Mouse (Mus musculus): ENCODE results near the gene Thtpa. TPM values are rescaled to one million over a fixed set of nuclear protein-coding genes. Genes with fewer than 3 reads are reported as not detected.

Gene Thtpa
- polyA plus RNA-seq, 1 experiment from 2014 or later, result 30.4 TPM

- Histone ChIP-seq H3K27me3 (ENCODE audit: control insufficient read depth, insufficient read depth, low read length) (no peaks in the 10 kb centered on the region), H3K36me3 (replicated peaks; ENCODE audit: control insufficient read depth, insufficient read depth) (peaks cover 46% of the 10 kb centered on the region), H3K9ac (no peak overlapping the region), H3K4me2 (replicated peaks) (no peak overlapping the region), H3K27ac (no peak overlapping the region; the same call in 1 of the 2 replicates), H3K9me3 (ENCODE audit: control insufficient read depth, low read length) (no peaks in the 10 kb centered on the region), H3K4me1 (replicated peaks; ENCODE audit: control insufficient read depth, insufficient read depth, low read length) (peaks cover 37% of the 10 kb centered on the region), H3K4me3 (replicated peaks; ENCODE audit: low read length) (no peak overlapping the region)
- WGBS, result 44% methylated on average over 6 of the region's 6 CpGs
- ATAC-seq (ENCODE audit: low FRiP score) (no peak), DNase-seq (ENCODE audit: low spot score) (no peak)
These were observed 18.4 kb upstream of the Thtpa start for GRCm38 (mm10) chr14:55076224-55076623.

DNA sequence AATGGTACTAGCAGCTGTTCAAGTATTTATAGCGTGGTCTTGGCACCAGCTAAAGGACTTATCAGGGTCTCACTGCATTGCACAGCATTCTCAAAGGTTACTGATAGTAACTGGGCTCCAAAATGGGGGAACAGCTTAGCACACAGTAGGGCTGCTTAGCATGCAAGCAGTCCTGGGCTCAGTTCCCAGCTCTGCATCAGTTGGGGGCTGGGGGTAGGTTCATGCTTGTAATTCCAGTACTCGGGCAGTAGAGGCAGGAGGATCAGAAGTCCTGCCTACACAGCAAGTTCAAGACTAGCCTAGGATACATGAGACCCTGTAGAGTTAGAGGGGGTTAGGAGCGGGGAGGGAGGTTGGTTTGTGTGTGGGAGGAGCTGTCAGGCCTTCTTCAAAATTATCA, 17.6 kb upstream of the Thtpa start:
- DNase-seq (ENCODE audit: low spot score), result no peak
- 68% methylated on average over 3 of the region's 3 CpGs for WGBS
- Histone ChIP-seq H3K36me3 (replicated peaks; ENCODE audit: control insufficient read depth, insufficient read depth) (peaks cover 41% of the 10 kb centered on the region), H3K27me3 (ENCODE audit: control insufficient read depth, insufficient read depth, low read length) (no peaks in the 10 kb centered on the region), H3K9ac (peak overlapping the region; percentile 47; the same call in 1 of the 2 replicates), H3K4me1 (replicated peaks; ENCODE audit: control insufficient read depth, insufficient read depth, low read length) (peaks cover 37% of the 10 kb centered on the region), H3K4me3 (replicated peaks; ENCODE audit: low read length) (no peak overlapping the region), H3K9me3 (ENCODE audit: control insufficient read depth, low read length) (no peaks in the 10 kb centered on the region), H3K4me2 (replicated peaks) (no peak overlapping the region), H3K27ac (no peak overlapping the region)
- ATAC-seq (ENCODE audit: low FRiP score), result no peak

DNA sequence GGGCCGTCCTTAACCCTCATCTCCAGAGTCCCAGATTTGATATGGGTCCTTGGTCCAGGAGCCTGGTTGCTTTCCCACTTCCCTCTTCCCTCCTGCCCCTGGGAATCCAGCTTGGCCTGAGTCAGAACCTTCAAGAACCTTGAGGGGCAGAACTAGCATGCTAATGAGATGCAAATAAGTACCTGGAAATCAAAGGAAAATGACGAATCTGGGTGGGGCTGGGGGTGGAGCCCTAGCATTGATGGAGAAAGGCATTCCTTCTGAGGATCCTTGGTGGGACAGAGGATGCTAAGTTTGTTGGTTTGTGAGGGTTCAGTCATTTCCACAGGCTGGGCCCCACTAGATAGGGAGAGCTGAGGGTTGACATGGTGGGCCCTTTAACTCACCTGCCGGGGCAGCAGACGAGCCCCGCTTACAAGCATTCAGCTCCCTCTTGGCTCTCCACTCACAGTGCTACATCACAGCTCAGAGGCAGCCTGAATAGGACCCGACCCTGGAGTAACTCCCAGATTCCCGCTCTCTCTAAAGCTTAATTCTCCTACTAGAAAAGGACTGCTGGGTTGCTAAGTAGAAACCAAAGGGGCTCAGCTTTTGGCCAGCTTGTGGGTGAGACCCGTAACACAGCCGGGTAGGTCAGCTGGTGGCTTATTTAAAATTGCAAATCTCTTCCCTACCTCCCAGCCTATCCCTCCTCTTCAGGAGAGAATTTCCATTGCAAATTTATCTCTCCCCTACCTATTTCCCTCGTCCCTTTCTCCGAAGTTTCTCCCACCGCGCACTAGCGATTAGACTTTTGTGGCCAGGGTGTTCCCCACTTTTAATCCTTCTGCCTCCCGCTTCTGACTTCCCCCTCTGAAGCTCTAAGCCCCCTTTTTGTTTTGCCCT, 16.9 kb upstream of the Thtpa start:
- Histone ChIP-seq H3K27ac (peak overlapping the region; percentile 84), H3K4me1 (replicated peaks; ENCODE audit: control insufficient read depth, insufficient read depth, low read length) (peaks cover 37% of the 10 kb centered on the region), H3K9me3 (ENCODE audit: control insufficient read depth, low read length) (no peaks in the 10 kb centered on the region), H3K9ac (peak overlapping the region; percentile 47), H3K4me3 (replicated peaks; ENCODE audit: low read length) (no peak overlapping the region), H3K36me3 (replicated peaks; ENCODE audit: control insufficient read depth, insufficient read depth) (peaks cover 41% of the 10 kb centered on the region), H3K4me2 (replicated peaks) (peak overlapping the region; percentile 34), H3K27me3 (ENCODE audit: control insufficient read depth, insufficient read depth, low read length) (no peaks in the 10 kb centered on the region)
- 10% methylated on average over 15 of the region's 15 CpGs for WGBS
- DNase-seq (ENCODE audit: low spot score) (peak; percentile 52), ATAC-seq (ENCODE audit: low FRiP score) (peak; percentile 29)

- Histone ChIP-seq H3K4me1 (replicated peaks; ENCODE audit: control insufficient read depth, insufficient read depth, low read length) (peaks cover 37% of the 10 kb centered on the region), H3K27ac (peak overlapping the region; percentile 84), H3K9me3 (ENCODE audit: control insufficient read depth, low read length) (no peaks in the 10 kb centered on the region), H3K4me3 (replicated peaks; ENCODE audit: low read length) (no peak overlapping the region), H3K36me3 (replicated peaks; ENCODE audit: control insufficient read depth, insufficient read depth) (peaks cover 39% of the 10 kb centered on the region), H3K4me2 (replicated peaks) (peak overlapping the region; percentile 34), H3K27me3 (ENCODE audit: control insufficient read depth, insufficient read depth, low read length) (no peaks in the 10 kb centered on the region), H3K9ac (peak overlapping the region; percentile 47)
- under 1% methylated on average over 23 of the region's 23 CpGs for WGBS
- DNase-seq (ENCODE audit: low spot score) (no peak), ATAC-seq (ENCODE audit: low FRiP score) (peak; percentile 56)
These were observed 16.1 kb upstream of the Thtpa start for GRCm38 (mm10) chr14:55078366-55078989.

DNA sequence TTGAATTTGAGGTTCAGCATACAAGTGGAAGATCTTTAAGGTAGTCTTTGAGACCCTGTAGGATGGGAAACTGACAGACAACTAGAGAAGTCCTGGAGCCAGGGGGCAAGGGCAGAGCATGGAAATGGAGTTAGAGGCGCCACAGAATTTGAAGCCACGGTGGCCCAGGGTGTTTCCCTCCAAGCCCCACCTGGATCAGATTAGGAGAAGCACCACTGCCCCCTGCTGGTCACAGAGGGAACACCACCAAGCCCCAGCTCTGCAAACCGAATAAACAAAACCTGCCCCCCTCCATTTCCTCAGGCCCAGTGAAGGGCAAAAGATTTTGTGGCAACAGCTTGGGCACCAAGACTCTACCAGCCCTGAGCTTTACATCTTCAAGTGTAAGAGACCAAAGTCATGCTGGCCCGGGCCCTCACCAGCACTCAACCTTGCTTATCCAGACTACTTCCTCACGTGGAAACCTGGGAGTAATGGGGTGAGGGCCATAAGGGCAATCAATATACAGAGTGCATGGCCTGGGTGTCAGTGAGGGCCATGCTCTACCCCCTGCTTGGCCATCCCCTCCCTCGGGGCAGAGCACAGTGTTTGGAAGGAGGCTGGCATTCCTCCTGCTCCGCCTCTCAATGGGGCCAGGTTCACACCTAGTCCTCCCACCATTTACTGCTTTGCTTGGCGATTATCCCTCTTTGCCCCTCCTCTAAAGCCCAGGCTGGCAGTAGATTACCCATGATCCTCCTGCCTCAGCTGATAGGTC, 15.2 kb upstream of the Thtpa start:
- Histone ChIP-seq H3K27me3 (ENCODE audit: control insufficient read depth, insufficient read depth, low read length) (no peaks in the 10 kb centered on the region), H3K4me1 (replicated peaks; ENCODE audit: control insufficient read depth, insufficient read depth, low read length) (peaks cover 37% of the 10 kb centered on the region), H3K27ac (peak overlapping the region; percentile 84), H3K36me3 (replicated peaks; ENCODE audit: control insufficient read depth, insufficient read depth) (peaks cover 37% of the 10 kb centered on the region; the same call in 1 of the 2 replicates), H3K9me3 (ENCODE audit: control insufficient read depth, low read length) (no peaks in the 10 kb centered on the region), H3K4me2 (replicated peaks) (peak overlapping the region; percentile 34), H3K4me3 (replicated peaks; ENCODE audit: low read length) (no peak overlapping the region), H3K9ac (peak overlapping the region; percentile 47)
- ATAC-seq (ENCODE audit: low FRiP score), result peak; percentile 18
- 23% methylated on average over 8 of the region's 8 CpGs for WGBS
- peak; percentile 86 for DNase-seq (ENCODE audit: low spot score)

DNA sequence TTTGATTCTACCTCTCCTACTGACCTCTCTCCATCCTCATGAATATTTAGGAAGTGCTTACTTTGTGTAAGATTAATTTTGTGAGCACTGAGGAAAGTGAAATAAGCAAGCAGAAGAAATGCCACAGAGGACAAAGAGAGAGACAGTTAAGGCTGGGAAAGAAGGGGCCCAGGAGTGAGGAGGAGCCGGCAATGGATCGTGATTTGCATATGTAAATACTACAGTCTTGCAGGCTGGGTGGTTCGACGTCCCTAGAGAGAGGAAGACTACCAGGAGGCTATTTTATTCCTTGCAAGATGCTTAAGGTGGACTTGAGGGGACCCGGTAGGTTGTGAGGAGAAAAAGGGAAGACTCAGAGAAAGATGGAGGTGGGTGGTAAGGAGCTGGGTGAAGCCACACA, 13.5 kb upstream of the Thtpa start:
- Histone ChIP-seq H3K4me1 (replicated peaks; ENCODE audit: control insufficient read depth, insufficient read depth, low read length) (peaks cover 47% of the 10 kb centered on the region), H3K36me3 (replicated peaks; ENCODE audit: control insufficient read depth, insufficient read depth) (peaks cover 20% of the 10 kb centered on the region; the same call in 1 of the 2 replicates), H3K27ac (peak overlapping the region; percentile 51; the same call in 1 of the 2 replicates), H3K4me3 (replicated peaks; ENCODE audit: low read length) (no peak overlapping the region), H3K4me2 (replicated peaks) (no peak overlapping the region), H3K9me3 (ENCODE audit: control insufficient read depth, low read length) (no peaks in the 10 kb centered on the region), H3K9ac (no peak overlapping the region), H3K27me3 (ENCODE audit: control insufficient read depth, insufficient read depth, low read length) (no peaks in the 10 kb centered on the region)
- no peak for DNase-seq (ENCODE audit: low spot score)
- 28% methylated on average over 5 of the region's 5 CpGs for WGBS
- no peak for ATAC-seq (ENCODE audit: low FRiP score)

DNA sequence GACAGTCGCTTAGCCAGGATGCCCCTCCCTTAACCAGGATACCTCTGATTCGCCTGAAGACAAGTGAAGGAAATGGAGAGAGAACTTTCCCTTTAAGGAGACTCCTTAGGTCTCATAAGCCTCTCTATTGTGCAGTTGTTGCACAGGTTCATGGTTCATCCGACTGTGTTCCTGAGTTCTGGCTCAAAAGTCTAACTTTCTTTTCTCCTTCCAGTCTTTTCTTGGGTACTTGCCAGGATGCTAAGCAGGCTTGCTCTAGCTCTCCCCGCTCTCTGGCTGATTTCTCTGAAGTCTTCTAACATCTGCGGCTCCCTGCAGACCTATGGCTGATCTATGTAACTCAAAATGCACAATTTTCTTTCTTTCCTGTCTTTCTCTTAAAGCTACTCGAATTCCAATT, 11.1 kb upstream of the Thtpa start:
- H3K4me2 ChIP-seq (replicated peaks), result no peak overlapping the region
- no peaks in the 10 kb centered on the region for H3K27me3 ChIP-seq (ENCODE audit: control insufficient read depth, insufficient read depth, low read length)
- DNase-seq (ENCODE audit: low spot score) (no peak), ATAC-seq (ENCODE audit: low FRiP score) (no peak)
- no peak overlapping the region for H3K4me3 ChIP-seq (replicated peaks; ENCODE audit: low read length)
- WGBS, result 78% methylated on average over 6 of the region's 6 CpGs
- H3K4me1 ChIP-seq (replicated peaks; ENCODE audit: control insufficient read depth, insufficient read depth, low read length), result peaks cover 46% of the 10 kb centered on the region
- no peak overlapping the region for H3K27ac ChIP-seq
- no peaks in the 10 kb centered on the region for H3K9me3 ChIP-seq (ENCODE audit: control insufficient read depth, low read length)
- H3K36me3 ChIP-seq (replicated peaks; ENCODE audit: control insufficient read depth, insufficient read depth), result peaks cover 20% of the 10 kb centered on the region; the same call in 1 of the 2 replicates
- H3K9ac ChIP-seq, result no peak overlapping the region

- Histone ChIP-seq H3K9ac (no peak overlapping the region), H3K27me3 (ENCODE audit: control insufficient read depth, insufficient read depth, low read length) (no peaks in the 10 kb centered on the region), H3K27ac (0 out of 2 replicates have a peak overlapping the region, but pooled peaks have one; percentile 29), H3K4me1 (replicated peaks; ENCODE audit: control insufficient read depth, insufficient read depth, low read length) (peaks cover 53% of the 10 kb centered on the region), H3K9me3 (ENCODE audit: control insufficient read depth, low read length) (no peaks in the 10 kb centered on the region), H3K4me3 (replicated peaks; ENCODE audit: low read length) (no peak overlapping the region), H3K4me2 (replicated peaks) (no peak overlapping the region), H3K36me3 (replicated peaks; ENCODE audit: control insufficient read depth, insufficient read depth) (peaks cover 20% of the 10 kb centered on the region; the same call in 1 of the 2 replicates)
- peak; percentile 47 for ATAC-seq (ENCODE audit: low FRiP score)
- DNase-seq (ENCODE audit: low spot score), result no peak
- 26% methylated on average over 9 of the region's 9 CpGs for WGBS
These were observed 9.1 kb upstream of the Thtpa start for GRCm38 (mm10) chr14:55085324-55086008.
